Mouse (Mus musculus): ENCODE results near the gene Scgb1a1.
"Not testable (repeated sequence)": the region's sequence is repeated elsewhere in the genome, so short reads cannot be mapped to it uniquely, and the experiment has no call there.

The Scgb1a1 gene

DNA sequence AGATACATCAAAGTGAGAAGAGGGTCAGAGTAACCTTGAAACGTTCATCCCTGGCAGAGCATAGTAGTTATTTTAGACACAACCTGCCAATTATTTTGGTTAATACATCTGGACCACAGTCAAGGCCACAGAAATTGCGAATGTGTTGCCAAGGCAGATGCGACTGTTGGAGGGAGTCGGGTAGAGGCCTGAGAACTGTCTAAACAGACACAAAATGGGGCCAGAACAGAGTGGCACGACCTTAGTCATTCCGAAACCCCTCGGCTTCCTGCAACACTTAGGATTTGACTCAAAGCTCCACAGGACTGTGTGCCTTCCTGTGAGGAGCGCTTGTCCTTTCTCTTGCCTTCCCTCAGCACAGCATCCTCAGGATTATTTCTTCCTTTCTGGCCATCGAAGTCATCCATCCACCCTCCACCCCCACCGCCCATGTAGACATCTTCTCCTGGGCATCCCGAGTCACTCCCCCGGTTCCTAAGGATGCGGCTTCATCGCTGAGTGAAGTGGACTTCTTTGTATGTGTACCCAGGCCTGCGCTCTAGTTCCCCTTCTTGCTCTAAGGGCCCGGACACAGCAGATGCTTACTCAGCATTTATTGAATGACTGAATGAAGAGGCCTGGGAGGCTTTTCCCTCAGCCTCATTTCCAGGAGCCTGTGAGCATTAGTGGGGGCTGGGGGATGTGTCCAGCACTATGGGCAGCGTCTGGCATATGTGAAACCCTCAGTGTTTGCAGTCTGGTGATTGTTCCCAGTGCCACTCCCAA, 12.7 kb upstream of the Scgb1a1 start:
- in situ Hi-C loops (cut with MboI, MseI): no loop called here

GRCm38 (mm10) chr19:9099751-9100150, 12.0 kb upstream of the Scgb1a1 start:
- in situ Hi-C loops (cut with MboI, MseI): no loop called here

- in situ Hi-C loops (cut with MboI, MseI): no loop called here
These were observed 9.7 kb upstream of the Scgb1a1 start for GRCm38 (mm10) chr19:9097441-9097840.

- in situ Hi-C loops (cut with MboI, MseI): no loop called here
These were observed 7.4 kb upstream of the Scgb1a1 start for GRCm38 (mm10) chr19:9095111-9095510.

- in situ Hi-C loops (cut with MboI, MseI): no loop called here
These were observed 3.0 kb upstream of the Scgb1a1 start for GRCm38 (mm10) chr19:9090709-9091108.

GRCm38 (mm10) chr19:9090191-9090590, 2.4 kb upstream of the Scgb1a1 start:
- in situ Hi-C loops (cut with MboI, MseI): no loop called here

GRCm38 (mm10) chr19:9083892-9084291, 3.9 kb downstream of the Scgb1a1 start:
- in situ Hi-C loops (cut with MboI, MseI): not testable (repeated sequence)

DNA sequence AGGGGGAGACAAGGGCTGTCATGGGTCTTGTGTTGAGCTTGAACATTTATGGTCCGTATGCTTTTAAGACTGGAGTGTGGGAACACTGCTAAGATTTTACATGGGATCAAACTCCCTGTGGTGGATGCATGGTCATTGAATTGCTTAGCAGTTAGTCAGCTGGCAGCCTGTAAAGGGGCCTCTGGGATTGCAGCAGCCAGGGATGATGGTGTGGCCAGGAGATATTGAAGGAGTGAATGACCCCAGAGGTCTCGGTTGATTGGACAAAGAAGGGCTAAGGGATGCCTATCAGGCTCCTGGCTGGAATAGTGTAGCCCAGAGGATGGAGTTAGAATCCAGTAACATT, 4.8 kb downstream of the Scgb1a1 start:
- in situ Hi-C loops (cut with MboI, MseI): no loop called here

DNA sequence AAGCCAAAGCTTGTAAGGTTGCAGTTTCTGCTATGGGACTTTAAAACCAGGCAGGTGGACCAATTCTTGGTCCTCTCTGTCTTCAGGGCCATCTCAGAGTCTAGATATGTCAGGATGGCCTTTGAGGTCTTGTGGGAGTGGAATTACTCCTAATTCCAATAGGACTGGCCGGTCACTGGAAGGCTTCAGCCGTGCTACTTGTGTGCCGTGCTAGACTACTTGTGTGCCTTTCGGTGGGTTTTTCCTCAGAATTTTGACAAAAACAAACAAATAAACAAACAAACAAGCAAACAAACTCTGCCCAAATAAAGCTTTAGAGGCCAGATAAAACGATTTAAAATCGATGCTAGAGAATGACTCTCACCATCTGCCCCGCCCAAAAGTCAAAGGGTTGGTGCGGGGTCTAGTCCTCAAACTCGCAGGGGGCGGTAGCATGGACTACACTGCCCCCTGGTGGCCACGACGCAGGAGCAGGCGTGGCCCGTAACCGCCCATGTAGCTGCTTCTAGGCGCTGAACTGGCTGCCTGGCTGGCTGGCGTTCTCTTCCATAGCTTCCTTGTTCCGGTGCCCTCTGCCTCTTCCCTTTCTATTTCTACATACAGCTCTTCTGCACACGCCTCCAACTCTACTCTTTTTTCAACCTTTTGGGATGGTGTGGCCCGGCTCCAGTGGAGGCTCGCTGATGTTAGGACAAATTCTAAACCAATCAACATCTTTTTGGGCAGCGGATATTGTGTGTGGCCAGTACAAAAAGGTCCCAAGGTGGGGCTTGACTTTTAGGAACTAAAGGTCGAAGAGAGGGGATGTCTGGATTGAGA, 5.4 kb downstream of the Scgb1a1 start:
- in situ Hi-C loops (cut with MboI, MseI): no loop called here

- in situ Hi-C loops (cut with MboI, MseI): no loop called here
These were observed 6.2 kb downstream of the Scgb1a1 start for GRCm38 (mm10) chr19:9081311-9082190.

DNA sequence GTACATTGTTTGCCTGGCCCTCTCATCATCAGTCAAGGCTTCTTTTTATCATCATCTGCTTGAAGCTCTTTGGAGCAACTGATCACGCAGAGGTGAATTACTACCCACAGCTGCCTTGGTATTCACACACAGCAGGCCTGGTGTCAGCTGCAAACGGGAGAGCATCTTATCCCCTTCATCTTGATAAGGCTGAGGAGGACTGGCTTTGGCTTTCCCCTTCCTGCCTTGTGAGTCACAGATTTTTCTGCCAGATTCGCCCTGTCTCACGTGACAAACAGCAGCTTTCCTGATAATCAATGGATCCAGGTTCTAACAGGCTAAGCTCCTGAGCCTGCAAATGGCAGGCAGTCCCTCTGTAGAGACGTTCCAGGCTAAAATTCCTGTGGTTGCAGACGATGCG, 7.8 kb downstream of the Scgb1a1 start:
- in situ Hi-C loops (cut with MboI, MseI): loop anchor here (5.0 kb wide), 1 partner anchor 88 kb away; no protein-coding TSS in a partner anchor

DNA sequence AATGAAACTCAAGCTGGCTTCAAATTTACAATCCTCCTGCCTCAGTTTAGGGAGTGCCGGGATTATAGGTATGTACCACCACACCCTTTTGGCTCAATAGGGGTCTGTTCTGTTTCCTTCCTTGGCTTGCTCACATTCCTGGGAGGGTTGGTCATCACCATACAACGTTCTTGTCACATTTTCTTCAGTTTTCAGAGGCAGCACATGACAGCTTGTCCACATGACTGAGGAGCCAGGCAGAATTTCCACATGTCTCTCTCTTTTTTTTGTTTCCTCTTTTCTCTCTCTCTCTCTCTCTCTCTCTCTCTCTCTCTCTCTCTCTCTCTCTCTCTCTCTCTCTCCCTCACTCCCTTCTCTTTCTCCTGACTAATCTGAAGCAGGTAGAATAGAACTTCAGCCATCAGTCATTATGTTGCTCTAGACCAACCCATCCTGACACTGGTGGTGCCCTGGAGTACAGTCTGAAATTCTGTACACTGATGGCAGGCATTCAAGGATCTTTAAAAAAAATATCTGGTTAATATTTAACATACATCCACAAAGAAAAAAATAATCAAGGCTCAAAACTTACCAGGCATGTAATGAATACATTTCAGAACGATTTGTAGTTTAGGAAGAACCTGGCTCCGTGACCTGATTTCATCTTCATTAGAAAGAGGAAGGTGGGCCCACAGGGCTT, 10.6 kb downstream of the Scgb1a1 start:
- in situ Hi-C loops (cut with MboI, MseI): loop anchor here (5.0 kb wide), 1 partner anchor 85 kb away; no protein-coding TSS in a partner anchor

GRCm38 (mm10) chr19:9076035-9076434, 11.7 kb downstream of the Scgb1a1 start:
- in situ Hi-C loops (cut with MboI, MseI): loop anchor here (5.0 kb wide), 1 partner anchor 84 kb away; no protein-coding TSS in a partner anchor

DNA sequence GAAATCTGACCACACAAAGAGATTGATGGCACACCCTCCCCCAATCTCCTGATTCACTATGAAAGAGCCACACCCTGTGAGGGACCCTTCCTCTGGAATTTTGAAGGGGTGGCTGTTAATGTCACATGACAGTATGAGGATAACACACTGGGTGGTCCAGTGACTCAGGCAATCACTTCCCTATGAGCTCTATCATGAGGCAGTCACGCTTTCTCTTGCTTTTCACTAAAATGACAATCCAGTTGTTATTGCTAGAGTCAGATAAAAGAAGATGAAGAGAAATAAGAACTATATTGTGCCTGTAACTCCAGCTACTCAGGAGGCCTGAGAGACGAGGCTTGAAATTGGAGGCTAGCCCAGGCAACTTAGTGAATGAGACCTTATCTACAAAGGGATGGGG, 12.2 kb downstream of the Scgb1a1 start:
- in situ Hi-C loops (cut with MboI, MseI): loop anchor here (5.0 kb wide), 1 partner anchor 83 kb away; no protein-coding TSS in a partner anchor

DNA sequence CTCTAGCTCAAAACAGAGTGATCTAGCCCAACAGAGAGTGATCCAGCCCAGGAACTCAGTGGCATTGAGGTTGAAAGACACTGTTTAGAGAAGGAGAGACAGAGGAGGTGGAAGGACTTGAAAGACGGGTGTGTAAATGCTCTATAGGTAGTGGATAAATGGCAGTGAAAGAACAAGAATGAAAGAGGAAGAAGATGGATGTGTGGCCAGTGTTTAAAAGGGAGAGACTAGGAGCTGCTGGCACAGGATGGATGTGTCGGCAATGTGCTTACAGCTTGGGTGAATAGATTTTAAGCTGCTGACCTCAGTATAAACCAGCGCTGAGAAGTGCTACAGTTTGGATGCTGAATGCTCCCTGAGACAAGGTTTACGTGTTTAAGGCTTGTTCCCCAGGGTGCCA, 13.3 kb downstream of the Scgb1a1 start:
- in situ Hi-C loops (cut with MboI, MseI): no loop called here

- in situ Hi-C loops (cut with MboI, MseI): no loop called here
These were observed 13.9 kb downstream of the Scgb1a1 start for GRCm38 (mm10) chr19:9073776-9074411.

DNA sequence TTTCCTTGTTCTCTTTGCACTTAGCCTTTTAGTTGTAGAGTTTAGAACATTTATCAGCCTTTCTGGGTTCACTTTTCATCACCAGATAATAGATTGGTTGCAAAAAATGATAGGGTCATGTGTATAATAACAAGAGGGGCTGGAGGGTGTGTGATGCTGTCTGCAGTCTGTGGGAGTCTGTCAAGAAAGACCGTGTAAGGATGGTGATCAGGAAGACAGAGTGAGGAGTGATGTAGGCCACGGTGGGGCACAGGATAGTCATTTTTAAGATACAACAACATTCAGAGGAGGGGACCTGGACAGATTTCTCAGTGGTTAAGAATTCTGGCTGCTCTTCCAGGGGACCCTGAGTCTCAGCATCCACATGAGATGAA, 15.6 kb downstream of the Scgb1a1 start:
- in situ Hi-C loops (cut with MboI, MseI): no loop called here

DNA sequence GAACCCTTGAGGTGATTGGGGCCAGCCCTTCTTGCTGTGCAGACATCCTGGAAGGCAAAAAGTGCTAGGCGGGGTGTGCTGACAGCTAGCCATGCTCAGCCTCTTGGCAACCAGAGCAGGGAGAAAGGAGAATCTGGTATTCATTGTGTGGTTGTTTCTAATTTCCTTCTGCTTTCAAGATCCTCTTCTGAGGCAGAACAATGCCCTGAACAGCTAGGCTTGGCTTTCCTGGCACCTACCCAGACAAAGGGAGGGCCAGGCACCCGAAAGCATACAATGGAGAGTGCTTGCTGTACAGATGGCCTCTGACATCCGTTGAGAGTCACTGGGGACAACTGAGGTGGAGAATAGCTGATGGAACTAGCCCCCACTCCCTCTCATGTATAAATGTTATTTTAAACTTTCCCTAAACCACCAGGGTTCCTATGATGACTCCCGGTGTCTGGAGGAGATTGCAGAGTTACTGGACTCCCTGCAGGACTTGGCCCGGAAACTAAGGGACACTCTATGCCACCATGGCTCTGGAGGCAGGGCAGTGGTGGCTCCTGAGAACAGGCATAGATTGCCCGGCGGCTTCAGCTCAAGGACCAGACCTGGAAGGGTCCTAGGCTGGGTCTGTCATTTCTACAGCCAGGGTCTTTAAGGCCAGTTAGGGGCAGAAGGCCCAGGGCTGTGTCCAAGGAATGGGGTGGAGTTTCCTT, 16.2 kb downstream of the Scgb1a1 start:
- in situ Hi-C loops (cut with MboI, MseI): no loop called here

GRCm38 (mm10) chr19:9070316-9070715, 17.4 kb downstream of the Scgb1a1 start:
- in situ Hi-C loops (cut with MboI, MseI): no loop called here

DNA sequence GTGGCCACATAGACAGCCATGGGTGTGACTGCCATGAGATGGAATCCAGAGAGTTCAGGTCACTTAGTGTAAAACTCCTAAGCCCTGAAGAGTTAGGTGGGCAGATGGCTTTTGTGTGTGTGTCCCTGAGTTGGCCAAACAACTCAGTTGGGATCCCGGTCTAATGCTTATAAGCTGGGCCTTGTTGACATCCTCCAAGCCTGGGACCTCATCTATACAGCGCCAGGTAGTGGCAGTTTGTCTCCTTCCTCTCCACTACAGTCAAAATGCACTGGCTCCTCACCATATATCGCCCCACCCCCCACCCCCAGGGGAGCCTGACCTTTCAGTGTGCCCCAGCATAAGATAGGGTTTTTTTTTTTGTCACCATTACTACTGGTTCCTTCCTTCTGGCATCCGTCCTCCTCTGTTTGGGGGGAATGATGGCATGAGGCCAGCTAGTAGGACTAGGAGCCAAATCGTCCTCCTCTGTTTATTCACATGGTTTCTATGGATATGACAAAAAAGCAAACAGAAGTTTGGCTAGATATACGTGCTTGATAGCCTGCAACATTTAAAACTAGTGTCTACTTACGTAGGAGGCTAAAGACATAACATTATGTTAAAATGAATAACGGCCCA, 18.0 kb downstream of the Scgb1a1 start:
- in situ Hi-C loops (cut with MboI, MseI): loop anchor here (5.0 kb wide), 1 partner anchor 332 kb away; the partner anchor contains the start of gene Wdr74
